In the genomic region with DNA sequence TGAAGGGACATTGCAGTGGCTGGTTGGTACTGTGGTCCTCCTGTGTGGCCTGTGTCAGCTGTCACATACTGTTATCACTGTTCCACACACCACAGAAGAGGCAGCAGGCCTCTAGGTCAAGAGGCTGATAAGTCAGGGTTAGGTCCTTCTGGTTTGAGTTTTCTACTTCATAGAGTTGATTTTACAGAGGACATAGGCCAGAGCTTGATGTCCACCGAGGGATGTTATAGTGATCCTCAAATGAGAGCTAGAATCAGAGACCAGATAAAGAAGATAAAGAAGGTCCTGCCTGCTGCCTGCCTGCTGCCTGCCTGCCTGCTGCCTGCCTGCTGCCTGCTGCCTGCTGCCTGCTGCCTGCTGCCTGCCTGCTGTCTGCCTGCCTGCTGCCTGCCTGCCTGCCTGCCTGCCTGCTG, we compare ENCODE assay signal across 16 mouse cellular contexts. TPM values are rescaled to one million over a fixed set of nuclear protein-coding genes. Genes with fewer than 3 reads are reported as not detected.
A peak's percentile ranks its signal among the peaks of the same experiment; 100 is the strongest.
DNase-seq lines count a peak whose midpoint lies in the region; ATAC-seq and TF ChIP-seq lines count a peak whose summit lies in the region.
"Had no signal": no experiment of that assay in that cellular context is flagged by ENCODE, and none has a peak within 500 bp of the region (broad histone marks: within the 10 kb centered on the region; RNA-seq: fewer than 3 reads in every experiment).

No protein-coding gene starts in this region.

- no peaks in the 10 kb centered on the region for H3K27me3 ChIP-seq in heart, embryonic 12.5 days (replicated peaks)
- no peaks in the 10 kb centered on the region for H3K27me3 ChIP-seq in erythroblast, embryonic 14.5 days (ENCODE audit: control insufficient read depth)
- H3K27me3 ChIP-seq in liver, postnatal 0 days (ENCODE audit: insufficient read depth, low read length) = no peaks in the 10 kb centered on the region
- H3K27me3 ChIP-seq in forebrain, embryonic 11.5 days (ENCODE audit: control insufficient read depth, insufficient read depth, low read length) = no peaks in the 10 kb centered on the region
- H3K27me3 ChIP-seq: limb, embryonic 13.5 days had no signal

- peak; percentile 90 for ATAC-seq in heart, embryonic 12.5 days (ENCODE audit: insufficient number of reproducible peaks, low FRiP score)
- peak; percentile 85 for ATAC-seq in liver, postnatal 0 days
- ATAC-seq in forebrain, embryonic 11.5 days (replicated peaks; ENCODE audit: low FRiP score) = no peak
- no peak for ATAC-seq in activated CD4-positive, CD25-positive, alpha-beta regulatory T cell, adult 4 months
- ATAC-seq: inflammation-experienced regulatory T-cells, adult 6 months had no signal

- peak overlapping the region; percentile 11; the same call in 1 of the 2 replicates for H3K4me2 ChIP-seq in heart, embryonic 12.5 days
- peak overlapping the region; percentile 64 for H3K4me2 ChIP-seq in liver, postnatal 0 days (ENCODE audit: low read depth, low read length)
- no peak overlapping the region for H3K4me2 ChIP-seq in forebrain, embryonic 11.5 days (ENCODE audit: low read depth, low read length, severe bottlenecking)
- H3K4me2 ChIP-seq: limb, embryonic 13.5 days had no signal

- H3K4me1 ChIP-seq in heart, embryonic 12.5 days (replicated peaks) = peaks cover 67% of the 10 kb centered on the region
- peaks cover 91% of the 10 kb centered on the region for H3K4me1 ChIP-seq in erythroblast, embryonic 14.5 days (ENCODE audit: control insufficient read depth)
- peaks cover 67% of the 10 kb centered on the region for H3K4me1 ChIP-seq in liver, postnatal 0 days (ENCODE audit: insufficient read depth)
- peaks cover 4% of the 10 kb centered on the region for H3K4me1 ChIP-seq in forebrain, embryonic 11.5 days (replicated peaks; ENCODE audit: control insufficient read depth, insufficient read depth, low read length)

- no peak for TF ChIP-seq CTCF in liver, postnatal 0 days (IDR thresholded peaks at IDR 0.05; ENCODE audit: low read depth)

- H3K9me3 ChIP-seq in heart, embryonic 12.5 days (replicated peaks) = no peaks in the 10 kb centered on the region
- H3K9me3 ChIP-seq in erythroblast, embryonic 14.5 days (ENCODE audit: control insufficient read depth, low read length) = peaks cover 9% of the 10 kb centered on the region
- no peaks in the 10 kb centered on the region for H3K9me3 ChIP-seq in liver, postnatal 0 days (ENCODE audit: low read length)
- H3K9me3 ChIP-seq in forebrain, embryonic 11.5 days (ENCODE audit: control insufficient read depth, low read length) = no peaks in the 10 kb centered on the region
- H3K9me3 ChIP-seq: limb, embryonic 13.5 days had no signal

- H3K9ac ChIP-seq in heart, embryonic 12.5 days = no peak overlapping the region
- H3K9ac ChIP-seq in liver, postnatal 0 days (replicated peaks) = peak overlapping the region; percentile 36
- H3K9ac ChIP-seq in forebrain, embryonic 11.5 days (ENCODE audit: low read length) = no peak overlapping the region
- H3K9ac ChIP-seq: limb, embryonic 13.5 days had no signal

- no peak for DNase-seq in heart, adult 9 months (ENCODE audit: low spot score in 2 of 2)
- peak; percentile 29 for DNase-seq in 416B (ENCODE audit: low read depth)
- peak; percentile 43 for DNase-seq in liver, postnatal 0 days
- DNase-seq in forebrain, embryonic 11.5 days (ENCODE audit: low spot score) = no peak
- no peak for DNase-seq in lung, postnatal 4 days
- DNase-seq: B cell, adult 2 months; cerebellum, adult 18-20 months; kidney, postnatal 25 days; layer of hippocampus, postnatal 36 days; thymus, adult 18-20 months had no signal

- WGBS in heart, embryonic 12.5 days = 11% methylated on average over 1 of the region's 1 CpGs
- WGBS in liver, postnatal 0 days (ENCODE audit: insufficient replicate concordance) = 28% methylated on average over 1 of the region's 1 CpGs
- 80% methylated on average over 1 of the region's 1 CpGs for WGBS in forebrain, embryonic 11.5 days

- peak; percentile 89 for TF ChIP-seq EP300 in liver, postnatal 0 days (IDR thresholded peaks at IDR 0.05; ENCODE audit: low read depth)

- peaks cover 7% of the 10 kb centered on the region; the same call in 1 of the 2 replicates for H3K36me3 ChIP-seq in heart, embryonic 12.5 days
- H3K36me3 ChIP-seq in erythroblast, embryonic 14.5 days (ENCODE audit: control insufficient read depth) = peaks cover 70% of the 10 kb centered on the region
- H3K36me3 ChIP-seq in liver, postnatal 0 days (replicated peaks; ENCODE audit: insufficient read depth, low read length) = no peaks in the 10 kb centered on the region; the same call in 1 of the 2 replicates
- no peaks in the 10 kb centered on the region; the same call in 1 of the 2 replicates for H3K36me3 ChIP-seq in forebrain, embryonic 11.5 days (ENCODE audit: control insufficient read depth, insufficient read depth, low read length)

- H3K27ac ChIP-seq in heart, embryonic 12.5 days (ENCODE audit: poor library complexity, severe bottlenecking) = peak overlapping the region; percentile 60
- peak overlapping the region; percentile 85 for H3K27ac ChIP-seq in liver, postnatal 0 days (ENCODE audit: low read depth)
- no peak overlapping the region for H3K27ac ChIP-seq in forebrain, embryonic 11.5 days (ENCODE audit: low read depth, low read length)
- H3K27ac ChIP-seq: limb, embryonic 13.5 days had no signal

- no peak overlapping the region for H3K4me3 ChIP-seq in heart, embryonic 12.5 days
- H3K4me3 ChIP-seq in erythroblast, embryonic 14.5 days (replicated peaks) = peak overlapping the region; percentile 59
- H3K4me3 ChIP-seq in liver, postnatal 0 days (ENCODE audit: low read depth, low read length) = peak overlapping the region; percentile 35
- H3K4me3 ChIP-seq in forebrain, embryonic 11.5 days (ENCODE audit: low read depth, low read length) = no peak overlapping the region
- H3K4me3 ChIP-seq: limb, embryonic 13.5 days had no signal

RNA-seq across cellular contexts. Expression of gene Gm20388, which starts 7.5 kb away (rescaled TPM):
- 4.0 TPM in 1 of 2 replicates, not detected in the other for polyA plus RNA-seq in heart, embryonic 12.5 days (2016; fragmentation: Nextera tagmentation; extraction: Ambion mirVana)
- 0.36 TPM in 1 of 2 replicates, not detected in the other for polyA plus RNA-seq in erythroblast, embryonic 14.5 days (2012)
- not detected in 2 replicates for polyA plus RNA-seq in liver, postnatal 0 days (2015; fragmentation: Nextera tagmentation; extraction: Ambion mirVana)
- polyA plus RNA-seq in forebrain, embryonic 11.5 days (2014; fragmentation: Nextera tagmentation; extraction: Ambion mirVana) = not detected in 2 replicates
- 10 to 100 TPM in 1 of 2 experiments, 1 to 10 TPM in 1; 9.9 to 12.3 TPM for polyA plus RNA-seq in activated CD4-positive, CD25-positive, alpha-beta regulatory T cell, adult 4 months (2017; shearing (Covaris generic))
- polyA plus RNA-seq: heart, postnatal 0 days had no signal

RNA-seq across cellular contexts. Expression of gene Usp10, which starts 8.0 kb away (rescaled TPM):
- 112 and 116 TPM in 2 replicates for polyA plus RNA-seq in heart, embryonic 12.5 days (2016; fragmentation: Nextera tagmentation; extraction: Ambion mirVana)
- 7.6 and 8.3 TPM in 2 replicates for polyA plus RNA-seq in erythroblast, embryonic 14.5 days (2012)
- 44.1 and 46.5 TPM in 2 replicates for polyA plus RNA-seq in liver, postnatal 0 days (2015; fragmentation: Nextera tagmentation; extraction: Ambion mirVana)
- 209 and 210 TPM in 2 replicates for polyA plus RNA-seq in forebrain, embryonic 11.5 days (2014; fragmentation: Nextera tagmentation; extraction: Ambion mirVana)
- 10 to 100 TPM; 41.6 to 48.6 TPM for polyA plus RNA-seq in activated CD4-positive, CD25-positive, alpha-beta regulatory T cell, adult 4 months (2017; shearing (Covaris generic))

RNA-seq across cellular contexts. Expression of gene Klhl36, which starts 56.1 kb away (rescaled TPM):
- polyA plus RNA-seq in heart, embryonic 12.5 days (2016; fragmentation: Nextera tagmentation; extraction: Ambion mirVana) = 10.3 and 12.5 TPM in 2 replicates
- polyA plus RNA-seq in erythroblast, embryonic 14.5 days (2012) = 0.02 and 0.12 TPM in 2 replicates
- 4.3 and 4.9 TPM in 2 replicates for polyA plus RNA-seq in liver, postnatal 0 days (2015; fragmentation: Nextera tagmentation; extraction: Ambion mirVana)
- 7.3 and 9.9 TPM in 2 replicates for polyA plus RNA-seq in forebrain, embryonic 11.5 days (2014; fragmentation: Nextera tagmentation; extraction: Ambion mirVana)
- polyA plus RNA-seq in activated CD4-positive, CD25-positive, alpha-beta regulatory T cell, adult 4 months (2017; shearing (Covaris generic)) = 1 to 10 TPM; 5.6 to 8.1 TPM

Comparison
In these comparisons a context has a peak if more than half of its experiments do, and no peak if none do; other contexts are left out.
1. ATAC-seq: peak in heart, embryonic 12.5 days (single experiment) and liver, postnatal 0 days (single experiment); none in forebrain, embryonic 11.5 days (single experiment) and activated CD4-positive, CD25-positive, alpha-beta regulatory T cell, adult 4 months (single experiment).
2. H3K4me3 ChIP-seq: peak in erythroblast, embryonic 14.5 days (single experiment) and liver, postnatal 0 days (single experiment); none in heart, embryonic 12.5 days (single experiment) and forebrain, embryonic 11.5 days (single experiment).
3. DNase-seq: peak in 416B (single experiment) and liver, postnatal 0 days (single experiment); none in heart, adult 9 months (0 of 2), forebrain, embryonic 11.5 days (single experiment) and lung, postnatal 4 days (0 of 2).